Mouse (Mus musculus): Measurements from ENCODE around the gene Ttn. TPM values are rescaled to one million over a fixed set of nuclear protein-coding genes. Genes with fewer than 3 reads are reported as not detected.
A peak's percentile ranks its signal among the peaks of the same experiment; 100 is the strongest.

The Ttn gene
- total RNA-seq, 2 experiments from 2014 or later: 1.2 to 2.9 TPM

- DNase-seq (ENCODE audit: extremely low spot score in 1 of 2, low spot score in 1 of 2): no peak
Observed at GRCm38 (mm10) chr2:76749341-76750110, 232.8 kb downstream of the Ttn start.

- DNase-seq (ENCODE audit: extremely low spot score in 1 of 2, low spot score in 1 of 2): no peak
Observed at GRCm38 (mm10) chr2:76748696-76749095, 233.7 kb downstream of the Ttn start.

- no peak for DNase-seq (ENCODE audit: extremely low spot score in 1 of 2, low spot score in 1 of 2)
Observed at GRCm38 (mm10) chr2:76719650-76720049, 262.7 kb downstream of the Ttn start.

- DNase-seq (ENCODE audit: extremely low spot score in 1 of 2, low spot score in 1 of 2): no peak
Observed at GRCm38 (mm10) chr2:76714984-76715383, 267.4 kb downstream of the Ttn start.

GRCm38 (mm10) chr2:76708512-76708911 lies 273.8 kb downstream of the Ttn start:
- DNase-seq (ENCODE audit: extremely low spot score in 1 of 2, low spot score in 1 of 2): no peak

- DNase-seq (ENCODE audit: extremely low spot score in 1 of 2, low spot score in 1 of 2): no peak
Observed at GRCm38 (mm10) chr2:76705655-76706054, 276.7 kb downstream of the Ttn start.

GRCm38 (mm10) chr2:76702751-76703150 lies 279.6 kb downstream of the Ttn start:
- no peak for DNase-seq (ENCODE audit: extremely low spot score in 1 of 2, low spot score in 1 of 2)

- DNase-seq (ENCODE audit: extremely low spot score in 1 of 2, low spot score in 1 of 2): no peak
Observed at GRCm38 (mm10) chr2:76702188-76702587, 280.2 kb downstream of the Ttn start.

- no peak for DNase-seq (ENCODE audit: extremely low spot score in 1 of 2, low spot score in 1 of 2)
Observed at GRCm38 (mm10) chr2:76695290-76695689, 287.1 kb downstream of the Ttn start.

- DNase-seq (ENCODE audit: extremely low spot score in 1 of 2, low spot score in 1 of 2): no peak
Observed at GRCm38 (mm10) chr2:76693765-76694164, 288.6 kb downstream of the Ttn start.

- no peak for DNase-seq (ENCODE audit: extremely low spot score in 1 of 2, low spot score in 1 of 2)
Observed at GRCm38 (mm10) chr2:76690436-76691204, 291.7 kb downstream of the Ttn start.

GRCm38 (mm10) chr2:76688162-76688561 lies 294.2 kb downstream of the Ttn start:
- DNase-seq (ENCODE audit: extremely low spot score in 1 of 2, low spot score in 1 of 2): no peak

- DNase-seq (ENCODE audit: extremely low spot score in 1 of 2, low spot score in 1 of 2): no peak
Observed at GRCm38 (mm10) chr2:76687608-76688007, 294.7 kb downstream of the Ttn start.

GRCm38 (mm10) chr2:76686986-76687385 lies 295.4 kb downstream of the Ttn start:
- no peak for DNase-seq (ENCODE audit: extremely low spot score in 1 of 2, low spot score in 1 of 2)

- no peak for DNase-seq (ENCODE audit: extremely low spot score in 1 of 2, low spot score in 1 of 2)
Observed at GRCm38 (mm10) chr2:76682301-76682700, 300.0 kb downstream of the Ttn start.

- no peak for DNase-seq (ENCODE audit: extremely low spot score in 1 of 2, low spot score in 1 of 2)
Observed at GRCm38 (mm10) chr2:76676401-76677226, 305.7 kb downstream of the Ttn start.

- DNase-seq (ENCODE audit: extremely low spot score in 1 of 2, low spot score in 1 of 2): no peak
Observed at GRCm38 (mm10) chr2:76675949-76676348, 306.4 kb downstream of the Ttn start.

GRCm38 (mm10) chr2:76675451-76675850 lies 306.9 kb downstream of the Ttn start:
- no peak for DNase-seq (ENCODE audit: extremely low spot score in 1 of 2, low spot score in 1 of 2)

GRCm38 (mm10) chr2:76674725-76675427 lies 307.5 kb downstream of the Ttn start, which contains the start of gene Plekha3:
Gene Plekha3 (plus strand): TSS chr2:76675281.
- peak; percentile 69 to 78 for DNase-seq (ENCODE audit: extremely low spot score in 1 of 2, low spot score in 1 of 2)

- DNase-seq (ENCODE audit: extremely low spot score in 1 of 2, low spot score in 1 of 2): no peak
Observed at GRCm38 (mm10) chr2:76673472-76674081, 308.8 kb downstream of the Ttn start.

Measured in layer of hippocampus, postnatal 25 days (tissue).